Mouse (Mus musculus): ENCODE measurements around the gene Scd3.

- no peak for TF ChIP-seq GATA1 (IDR thresholded peaks at IDR 0.05; ENCODE audit: borderline replicate concordance, low read length)
- TF ChIP-seq FLI1 (IDR thresholded peaks at IDR 0.05; ENCODE audit: low read length), result no peak
Measured at GRCm38 (mm10) chr19:44277931-44278330, 74.9 kb downstream of the Scd3 start.
